Mouse (Mus musculus): ENCODE measurements around the gene Prkcsh.
A peak's percentile ranks its signal among the peaks of the same experiment; 100 is the strongest.

Gene Prkcsh

GRCm38 (mm10) chr9:22002194-22003162 lies at the start of gene Prkcsh, which contains the start of gene Ccdc151:
Gene Prkcsh (plus strand): TSS chr9:22002806.
Gene Ccdc151 (minus strand): TSS chr9:22002634.
- peak; percentile 96 to 97 for DNase-seq (ENCODE audit: low read depth in 2 of 2, low spot score in 2 of 2)

GRCm38 (mm10) chr9:21953600-21953999 lies 49.0 kb upstream of the Prkcsh start:
- DNase-seq (ENCODE audit: low read depth in 2 of 2, low spot score in 2 of 2), result no peak

GRCm38 (mm10) chr9:21954635-21955034 lies 48.0 kb upstream of the Prkcsh start:
- no peak for DNase-seq (ENCODE audit: low read depth in 2 of 2, low spot score in 2 of 2)

- DNase-seq (ENCODE audit: low read depth in 2 of 2, low spot score in 2 of 2), result no peak
Measured at GRCm38 (mm10) chr9:21955225-21955569, 47.4 kb upstream of the Prkcsh start.

GRCm38 (mm10) chr9:21955570-21956281 lies 46.9 kb upstream of the Prkcsh start, which contains the start of gene Swsap1:
Gene Swsap1 (plus strand): TSS chr9:21955755.
- DNase-seq (ENCODE audit: low read depth in 2 of 2, low spot score in 2 of 2), result peak; percentile 94 to 98

- no peak for DNase-seq (ENCODE audit: low read depth in 2 of 2, low spot score in 2 of 2)
Measured at GRCm38 (mm10) chr9:21958372-21958771, 44.2 kb upstream of the Prkcsh start.

- no peak for DNase-seq (ENCODE audit: low read depth in 2 of 2, low spot score in 2 of 2)
Measured at GRCm38 (mm10) chr9:21959244-21959643, 43.4 kb upstream of the Prkcsh start.

GRCm38 (mm10) chr9:21960135-21960534 lies 42.5 kb upstream of the Prkcsh start:
- no peak for DNase-seq (ENCODE audit: low read depth in 2 of 2, low spot score in 2 of 2)

- DNase-seq (ENCODE audit: low read depth in 2 of 2, low spot score in 2 of 2), result no peak
Measured at GRCm38 (mm10) chr9:21960558-21961208, 41.9 kb upstream of the Prkcsh start.

GRCm38 (mm10) chr9:21961366-21961980 lies 41.1 kb upstream of the Prkcsh start:
- DNase-seq (ENCODE audit: low read depth in 2 of 2, low spot score in 2 of 2), result no peak

- DNase-seq (ENCODE audit: low read depth in 2 of 2, low spot score in 2 of 2), result no peak
Measured at GRCm38 (mm10) chr9:21962010-21962409, 40.6 kb upstream of the Prkcsh start.

GRCm38 (mm10) chr9:21962416-21963059 lies 40.1 kb upstream of the Prkcsh start:
- peak; percentile 37 to 53 for DNase-seq (ENCODE audit: low read depth in 2 of 2, low spot score in 2 of 2)

GRCm38 (mm10) chr9:21963417-21963816 lies 39.2 kb upstream of the Prkcsh start, which contains the start of gene Epor:
Gene Epor (minus strand): TSS chr9:21963506.
- DNase-seq (ENCODE audit: low read depth in 2 of 2, low spot score in 2 of 2), result no peak

GRCm38 (mm10) chr9:21968883-21969282 lies 33.7 kb upstream of the Prkcsh start:
- no peak for DNase-seq (ENCODE audit: low read depth in 2 of 2, low spot score in 2 of 2)

- no peak for DNase-seq (ENCODE audit: low read depth in 2 of 2, low spot score in 2 of 2)
Measured at GRCm38 (mm10) chr9:21969304-21969703, 33.3 kb upstream of the Prkcsh start.

GRCm38 (mm10) chr9:21976626-21977175 lies 25.9 kb upstream of the Prkcsh start:
- no peak for DNase-seq (ENCODE audit: low read depth in 2 of 2, low spot score in 2 of 2)

GRCm38 (mm10) chr9:21977331-21977730 lies 25.3 kb upstream of the Prkcsh start:
- no peak for DNase-seq (ENCODE audit: low read depth in 2 of 2, low spot score in 2 of 2)

GRCm38 (mm10) chr9:21977972-21978371 lies 24.6 kb upstream of the Prkcsh start:
- DNase-seq (ENCODE audit: low read depth in 2 of 2, low spot score in 2 of 2), result peak; percentile 53 to 58

- no peak for DNase-seq (ENCODE audit: low read depth in 2 of 2, low spot score in 2 of 2)
Measured at GRCm38 (mm10) chr9:21978398-21979128, 24.0 kb upstream of the Prkcsh start.

Measured in CD8-positive naive resting alpha-beta T cell, adult 2 months (primary cell).